ENCODE assay signal across 20 mouse cellular contexts in the genomic region with DNA sequence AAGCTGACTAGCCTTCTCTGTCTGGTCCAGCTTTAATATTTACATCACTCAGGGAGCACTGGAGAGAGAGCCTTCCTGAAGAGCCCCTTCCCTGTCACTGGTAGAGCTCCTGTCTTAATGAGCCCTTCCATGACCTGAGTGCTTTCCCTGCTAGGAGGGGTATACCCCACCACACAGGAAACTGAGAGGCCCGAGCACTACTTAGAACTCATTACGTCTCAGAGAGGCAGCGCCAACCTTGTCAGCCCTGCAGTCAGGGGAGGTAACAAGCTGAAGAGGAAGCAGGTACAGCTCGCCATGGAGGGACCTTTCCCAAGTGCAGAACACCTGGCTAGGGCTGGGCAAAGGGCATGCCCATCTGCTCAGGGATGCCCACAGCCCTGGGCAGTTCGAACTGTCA.
A peak's percentile ranks its signal among the peaks of the same experiment; 100 is the strongest.
DNase-seq lines count a peak whose midpoint lies in the region; ATAC-seq and TF ChIP-seq lines count a peak whose summit lies in the region.
"Had no signal": no experiment of that assay in that cellular context is flagged by ENCODE, and none has a peak within 500 bp of the region (broad histone marks: within the 10 kb centered on the region; RNA-seq: fewer than 3 reads in every experiment).

No protein-coding gene starts in this region.

- H3K9ac ChIP-seq in midbrain, embryonic 14.5 days (replicated peaks; ENCODE audit: low read length) = no peak overlapping the region
- H3K9ac ChIP-seq: embryonic facial prominence, embryonic 12.5 days; forebrain, embryonic 15.5 days; heart, embryonic 15.5 days; hindbrain, embryonic 14.5 days had no signal

- no peak for ATAC-seq in midbrain, embryonic 14.5 days (ENCODE audit: low FRiP score, low TSS enrichment)
- ATAC-seq in G1E (ENCODE audit: extremely low read depth, insufficient number of reproducible peaks, low FRiP score, poor library complexity, severe bottlenecking) = no peak
- ATAC-seq: forebrain, embryonic 15.5 days had no signal

- no peak for DNase-seq in midbrain, embryonic 10.5 days (ENCODE audit: low spot score)
- no peak for DNase-seq in midbrain, embryonic 14.5 days
- DNase-seq in A20 (ENCODE audit: low read depth, low spot score) (peak; percentile 35), G1E (ENCODE audit: low spot score) (no peak)
- DNase-seq in thymus, postnatal 4 days = peak; percentile 50
- DNase-seq in cerebellum, adult 9-10 months = no peak
- DNase-seq in adrenal gland, adult 8-10 months = no peak
- DNase-seq: adrenal gland, postnatal 25 days; cerebellum, adult 18-20 months; cerebellum, postnatal 10 days; embryo, embryonic 11 days; gastrocnemius, postnatal 36 days; heart, adult 11 months; heart, postnatal 14 days had no signal

- H3K27me3 ChIP-seq in midbrain, embryonic 10.5 days (ENCODE audit: low read depth, poor library complexity, severe bottlenecking) = no peaks in the 10 kb centered on the region
- H3K27me3 ChIP-seq in midbrain, embryonic 14.5 days (ENCODE audit: control insufficient read depth, insufficient read depth, low read length) = no peaks in the 10 kb centered on the region
- H3K27me3 ChIP-seq in G1E (ENCODE audit: insufficient read depth, low read length) = no peaks in the 10 kb centered on the region
- H3K27me3 ChIP-seq: embryonic facial prominence, embryonic 12.5 days; forebrain, embryonic 15.5 days; heart, embryonic 15.5 days had no signal

- WGBS in midbrain, embryonic 10.5 days = 96% methylated on average over 5 of the region's 5 CpGs
- WGBS in midbrain, embryonic 14.5 days = 93% methylated on average over 5 of the region's 5 CpGs

- H3K36me3 ChIP-seq in midbrain, embryonic 10.5 days = peaks cover 10% of the 10 kb centered on the region; the same call in 1 of the 2 replicates
- H3K36me3 ChIP-seq in midbrain, embryonic 14.5 days (ENCODE audit: control insufficient read depth, insufficient read depth, low read length) = no peaks in the 10 kb centered on the region
- peaks cover 61% of the 10 kb centered on the region for H3K36me3 ChIP-seq in G1E (replicated peaks)
- H3K36me3 ChIP-seq: forebrain, embryonic 15.5 days had no signal

- H3K4me1 ChIP-seq in midbrain, embryonic 10.5 days = 0 out of 2 replicates have a peak, but pooled peaks cover 5% of the 10 kb centered on the region
- no peaks in the 10 kb centered on the region for H3K4me1 ChIP-seq in midbrain, embryonic 14.5 days (ENCODE audit: control insufficient read depth, insufficient read depth, low read length)
- H3K4me1 ChIP-seq in G1E (ENCODE audit: insufficient read depth, low read depth, low read length) = peaks cover 5% of the 10 kb centered on the region; the same call in 1 of the 2 replicates

- H3K4me3 ChIP-seq in midbrain, embryonic 10.5 days = no peak overlapping the region
- H3K4me3 ChIP-seq in midbrain, embryonic 14.5 days (replicated peaks; ENCODE audit: low read depth, low read length) = no peak overlapping the region
- H3K4me3 ChIP-seq in G1E (ENCODE audit: low read depth, low read length) = 0 out of 2 replicates have a peak overlapping the region, but pooled peaks have one; percentile 2
- H3K4me3 ChIP-seq: embryonic facial prominence, embryonic 12.5 days; forebrain, embryonic 15.5 days; heart, embryonic 15.5 days; hindbrain, embryonic 10.5 days had no signal

- TF ChIP-seq CTCF in G1E (IDR thresholded peaks at IDR 0.05; ENCODE audit: low read depth, low read length) = no peak

- no peak overlapping the region for H3K4me2 ChIP-seq in midbrain, embryonic 14.5 days (ENCODE audit: low read length)
- H3K4me2 ChIP-seq: embryonic facial prominence, embryonic 12.5 days; forebrain, embryonic 15.5 days; heart, embryonic 11.5 days; heart, embryonic 15.5 days; hindbrain, embryonic 14.5 days had no signal

- no peaks in the 10 kb centered on the region for H3K9me3 ChIP-seq in midbrain, embryonic 10.5 days (replicated peaks)
- H3K9me3 ChIP-seq in midbrain, embryonic 14.5 days (ENCODE audit: control insufficient read depth, low read length) = no peaks in the 10 kb centered on the region
- H3K9me3 ChIP-seq in G1E (replicated peaks) = no peaks in the 10 kb centered on the region
- H3K9me3 ChIP-seq: embryonic facial prominence, embryonic 12.5 days; forebrain, embryonic 15.5 days; heart, embryonic 15.5 days; hindbrain, embryonic 10.5 days had no signal

- H3K27ac ChIP-seq in midbrain, embryonic 10.5 days (replicated peaks) = 0 out of 2 replicates have a peak overlapping the region, but pooled peaks have one; percentile 23
- H3K27ac ChIP-seq in midbrain, embryonic 14.5 days (replicated peaks; ENCODE audit: low read depth, low read length) = no peak overlapping the region
- H3K27ac ChIP-seq: embryonic facial prominence, embryonic 12.5 days; forebrain, embryonic 15.5 days; heart, embryonic 15.5 days; hindbrain, embryonic 10.5 days; hindbrain, embryonic 14.5 days had no signal

Comparison
In these comparisons a context has a peak if more than half of its experiments do, and no peak if none do; other contexts are left out.
1. DNase-seq: peak in A20 (single experiment) and thymus, postnatal 4 days (single experiment); none in midbrain, embryonic 10.5 days (single experiment), midbrain, embryonic 14.5 days (single experiment), G1E (single experiment), cerebellum, adult 9-10 months (single experiment) and adrenal gland, adult 8-10 months (single experiment).